Mouse (Mus musculus) ES-Bruce4 (cell line): ENCODE data around the gene Nudt3. TPM values are rescaled to one million over a fixed set of nuclear protein-coding genes. Genes with fewer than 3 reads are reported as not detected.
A peak's percentile ranks its signal among the peaks of the same experiment; 100 is the strongest.

Source experiments
- H3K27ac ChIP-seq: 2 replicates; pipeline ENCODE4 v1.5.1; 2012; ENCODE audit warnings: low read length, inconsistent platforms; ENCODE audit not compliant: insufficient read depth
- H3K27me3 ChIP-seq: 2 replicates; pipeline ENCODE4 v1.6.1; 2012; ENCODE audit warnings: mild to moderate bottlenecking, low read length, inconsistent platforms; ENCODE audit not compliant: control insufficient read depth, poor library complexity, insufficient read depth, severe bottlenecking
- H3K36me3 ChIP-seq: 2 replicates; pipeline ENCODE4 v1.6.1; 2012; ENCODE audit warnings: inconsistent platforms, mild to moderate bottlenecking, low read length, moderate library complexity; ENCODE audit not compliant: control insufficient read depth, poor library complexity, insufficient read depth, severe bottlenecking
- H3K4me1 ChIP-seq: one replicate; pipeline ENCODE4 v1.8.1; 2011; ENCODE audit warnings: low read length; ENCODE audit not compliant: control insufficient read depth, insufficient read depth
- H3K4me3 ChIP-seq: 2 replicates; pipeline ENCODE4 v1.5.1; 2011; ENCODE audit warnings: low read depth, mild to moderate bottlenecking, low read length
- H3K9ac ChIP-seq: 2 replicates; pipeline ENCODE4 v1.6.1; 2012; ENCODE audit warnings: low read depth, mild to moderate bottlenecking, inconsistent platforms; ENCODE audit not compliant: poor library complexity, severe bottlenecking
- H3K9me3 ChIP-seq: replicated peaks from 2 replicates; pipeline ENCODE4 v1.6.1; 2012; ENCODE audit warnings: mild to moderate bottlenecking, low read length, inconsistent platforms; ENCODE audit not compliant: control insufficient read depth, poor library complexity, insufficient read depth, severe bottlenecking
- CTCF ChIP-seq: IDR thresholded peaks from one replicate; pipeline ENCODE4 v1.8.1; 2011; ENCODE audit warnings: low read depth, low read length
- EP300 ChIP-seq: IDR thresholded peaks from 2 replicates; pipeline ENCODE4 v1.6.1; 2011; ENCODE audit warnings: low read depth, low read length; ENCODE audit not compliant: insufficient read depth
- POLR2A ChIP-seq: IDR thresholded peaks from one replicate; pipeline ENCODE4 v1.8.1; 2011; ENCODE audit warnings: low read length; ENCODE audit not compliant: insufficient read depth
- polyA plus RNA-seq: library from polyadenylated mRNA; stranded (reverse); fragments of >200 nt; gene quantifications from 2 replicates; pipeline ENCODE4 v1.2.4, GENCODE M21; 2011; ENCODE audit warnings: low read depth; ENCODE audit not compliant: missing spikeins, insufficient read depth, insufficient read length

Gene Nudt3
- polyA plus RNA-seq, 1 experiment: 68.8 TPM

DNA sequence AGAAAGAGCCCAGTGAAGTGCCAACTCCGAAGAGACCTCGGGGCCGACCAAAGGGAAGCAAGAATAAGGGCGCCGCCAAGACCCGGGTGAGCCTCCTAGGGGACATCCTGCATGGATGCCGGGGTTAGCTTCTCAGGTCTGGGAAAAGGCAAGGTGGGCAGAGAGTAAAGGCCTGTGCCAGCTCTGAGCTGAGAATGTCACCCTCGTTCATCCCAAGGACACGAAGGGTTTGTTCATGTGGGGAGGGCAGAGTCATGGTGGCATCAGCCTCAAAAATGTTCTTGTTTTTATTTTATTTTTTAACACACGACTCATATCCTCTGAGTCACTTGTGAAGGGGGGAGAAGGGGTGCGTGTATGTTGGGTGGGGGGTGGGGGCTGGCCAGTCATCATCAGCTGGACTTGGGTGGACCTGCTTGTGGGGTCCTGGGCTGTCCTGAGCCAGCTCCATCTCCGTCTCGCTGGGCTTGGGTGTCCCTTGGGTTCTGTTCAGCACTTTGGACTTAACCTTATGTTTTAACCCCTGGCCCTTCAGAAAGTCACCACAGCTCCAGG, 62.3 kb downstream of the Nudt3 start:
- Histone ChIP-seq H3K4me3 (no peak overlapping the region), H3K36me3 (peaks cover 18% of the 10 kb centered on the region), H3K9me3 (no peaks in the 10 kb centered on the region), H3K27ac (peak overlapping the region; percentile 76; the same call in 1 of the 2 replicates), H3K27me3 (no peaks in the 10 kb centered on the region), H3K9ac (no peak overlapping the region), H3K4me1 (no peaks in the 10 kb centered on the region)
- TF ChIP-seq CTCF (no peak), POLR2A (no peak), EP300 (no peak)

DNA sequence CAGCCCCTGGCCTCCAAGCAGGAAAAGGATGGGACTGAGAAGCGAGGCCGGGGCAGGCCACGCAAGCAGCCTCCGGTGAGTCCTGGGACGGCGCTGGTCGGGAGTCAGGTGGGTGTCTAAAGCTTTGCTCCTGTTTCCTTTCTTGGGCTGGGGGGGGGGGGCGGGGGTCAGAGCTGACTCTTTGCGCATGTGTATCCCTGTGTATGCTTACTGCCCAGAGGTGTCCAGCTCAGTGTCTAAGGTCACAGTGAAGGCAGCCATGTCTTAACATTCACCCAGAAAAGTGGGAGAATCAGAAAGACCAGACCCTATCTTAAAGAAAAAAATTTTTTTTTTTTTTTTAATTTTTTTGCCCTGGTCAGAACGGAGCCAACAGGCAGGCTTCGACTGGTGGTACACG, 63.7 kb downstream of the Nudt3 start:
- Histone ChIP-seq H3K4me1 (no peaks in the 10 kb centered on the region), H3K27ac (no peak overlapping the region)

DNA sequence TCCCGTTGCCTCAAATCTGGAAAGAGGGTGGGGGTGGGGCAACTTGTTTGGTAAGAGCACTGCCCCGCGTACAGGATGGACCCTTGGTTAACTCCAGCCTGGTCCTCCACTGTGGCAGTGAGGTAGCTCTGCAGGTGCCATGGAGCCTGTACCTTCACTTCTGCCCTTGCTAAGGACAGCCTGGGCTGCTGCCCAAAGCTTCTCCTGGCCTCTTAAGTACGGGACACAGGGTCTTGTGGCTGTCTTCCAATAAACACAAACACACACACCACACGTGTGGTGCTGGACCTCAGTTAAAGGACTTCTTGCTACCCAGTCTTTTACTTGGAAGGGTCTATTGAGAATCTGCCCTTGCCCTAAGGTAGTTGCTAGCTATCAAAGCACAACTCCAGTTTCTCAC, 64.5 kb downstream of the Nudt3 start:
- Histone ChIP-seq H3K9ac (peak overlapping the region; percentile 98), H3K9me3 (no peaks in the 10 kb centered on the region), H3K27ac (no peak overlapping the region; the same call in 1 of the 2 replicates), H3K36me3 (peaks cover 18% of the 10 kb centered on the region), H3K4me3 (peak overlapping the region; percentile 58), H3K27me3 (no peaks in the 10 kb centered on the region), H3K4me1 (no peaks in the 10 kb centered on the region)
- no peak for TF ChIP-seq EP300

More for the DNA sequence above, 63.7 kb downstream of the Nudt3 start:
- peaks cover 18% of the 10 kb centered on the region for H3K36me3 ChIP-seq
- peak overlapping the region; percentile 98 for H3K9ac ChIP-seq
- H3K27me3 ChIP-seq: no peaks in the 10 kb centered on the region
- TF ChIP-seq POLR2A (no peak), EP300 (no peak), CTCF (no peak)
- H3K4me3 ChIP-seq: peak overlapping the region; percentile 58
- no peaks in the 10 kb centered on the region for H3K9me3 ChIP-seq

DNA sequence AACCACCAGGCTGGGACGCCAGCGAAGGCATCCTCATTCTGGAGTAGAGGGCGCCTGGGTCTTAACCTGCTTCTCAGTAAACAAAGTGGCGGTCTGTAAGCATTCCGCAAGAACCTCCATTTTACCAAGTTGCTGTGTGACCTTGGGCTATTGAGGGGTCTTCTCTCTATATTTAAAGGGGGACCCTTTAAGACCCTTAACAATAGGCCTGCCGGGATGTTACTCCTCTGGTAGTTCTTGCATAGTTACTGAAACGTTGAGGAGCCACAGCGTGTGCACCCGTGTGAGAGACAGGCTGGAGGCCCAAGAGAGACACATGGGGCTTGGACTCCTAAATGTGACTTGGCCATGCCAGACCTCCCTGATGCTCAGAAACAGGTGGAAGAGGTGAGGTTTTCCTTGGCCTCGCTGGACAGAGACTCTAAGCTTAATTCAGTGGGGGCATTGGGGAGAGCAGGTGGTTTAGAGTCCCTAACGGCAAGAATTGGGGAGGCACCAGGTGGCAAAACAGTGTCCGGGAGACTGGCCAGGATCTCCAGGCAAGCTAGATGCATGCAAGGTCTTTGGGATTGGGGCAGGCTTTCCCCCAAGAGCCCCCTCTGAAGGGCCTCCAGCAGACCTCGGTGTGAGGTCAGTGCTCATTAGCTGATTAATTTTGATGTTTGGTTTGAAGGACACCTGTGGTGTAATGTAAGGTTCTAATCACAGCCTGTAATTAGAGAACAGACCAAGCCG, 65.2 kb downstream of the Nudt3 start:
- TF ChIP-seq EP300 (no peak), CTCF (no peak), POLR2A (no peak)
- Histone ChIP-seq H3K9me3 (no peaks in the 10 kb centered on the region), H3K4me3 (peak overlapping the region; percentile 96), H3K27me3 (no peaks in the 10 kb centered on the region), H3K4me1 (peaks cover 2% of the 10 kb centered on the region), H3K27ac (peak overlapping the region; percentile 33), H3K9ac (peak overlapping the region; percentile 98), H3K36me3 (peaks cover 18% of the 10 kb centered on the region)

DNA sequence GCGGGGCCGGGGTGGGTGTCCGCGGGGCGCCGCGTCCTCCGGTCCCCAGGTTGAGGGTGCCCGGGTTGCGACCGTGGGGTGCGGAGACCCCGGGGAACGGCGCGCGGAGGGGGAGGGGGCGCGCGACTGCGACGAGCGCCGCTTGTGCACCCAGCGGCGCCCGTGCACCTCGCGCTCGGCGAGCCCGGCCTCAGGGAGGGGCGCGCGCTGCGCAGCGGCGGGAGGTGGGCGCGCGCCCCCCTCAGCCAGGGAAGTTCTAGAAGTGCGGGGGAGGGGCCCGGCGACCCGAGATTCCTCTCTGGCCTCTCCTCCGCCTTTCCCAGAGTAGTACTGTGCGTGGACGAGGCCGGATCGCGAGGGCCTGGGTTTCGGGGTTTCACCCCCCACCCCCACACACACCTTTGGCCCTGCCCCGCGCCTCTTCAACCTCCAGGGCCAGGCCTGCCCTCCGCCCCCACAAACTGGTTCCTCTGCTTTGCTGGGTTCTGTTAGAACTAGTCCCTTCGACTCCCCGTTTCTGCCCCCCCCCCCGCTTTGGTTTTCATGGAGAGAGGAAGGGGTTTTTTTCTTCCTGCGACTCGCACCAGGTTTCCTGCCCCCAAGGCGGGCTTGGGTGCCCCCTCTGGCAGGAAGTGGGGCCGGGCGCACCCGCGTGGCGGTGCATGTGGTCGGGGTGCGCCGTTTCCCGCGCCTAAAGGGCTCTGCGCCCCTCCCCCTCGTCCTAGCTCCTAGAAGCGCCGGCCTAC, 65.9 kb downstream of the Nudt3 start:
- Histone ChIP-seq H3K27ac (peak overlapping the region; percentile 33; the same call in 1 of the 2 replicates), H3K27me3 (no peaks in the 10 kb centered on the region), H3K9ac (peak overlapping the region; percentile 98), H3K36me3 (peaks cover 18% of the 10 kb centered on the region), H3K4me3 (peak overlapping the region; percentile 96), H3K9me3 (no peaks in the 10 kb centered on the region), H3K4me1 (peaks cover 9% of the 10 kb centered on the region)
- TF ChIP-seq POLR2A (no peak), EP300 (no peak), CTCF (no peak)
